Mouse (Mus musculus) liver, adult 2 months (tissue): ENCODE measurements around the gene Frat1. TPM values are rescaled to one million over a fixed set of nuclear protein-coding genes. Genes with fewer than 3 reads are reported as not detected.

Source experiments
- DNase-seq: peaks from one replicate; pipeline ENCODE4 v3.0.0-alpha.2; 2011; ENCODE audit warnings: low read depth, low spot score; ENCODE audit errors: extremely low read depth
- H3K27ac ChIP-seq: fragments of 200-500 bp; replicated peaks from 2 replicates; pipeline ENCODE4 v1.5.1; 2012; ENCODE audit warnings: low read depth, mild to moderate bottlenecking, control low read depth, inconsistent platforms, low read length; ENCODE audit not compliant: insufficient read depth
- H3K27me3 ChIP-seq: fragments of 200-500 bp; 2 replicates; pipeline ENCODE4 v1.6.1; 2012; ENCODE audit warnings: mild to moderate bottlenecking, moderate library complexity, low read length, inconsistent platforms; ENCODE audit not compliant: control insufficient read depth, insufficient read depth
- H3K36me3 ChIP-seq: fragments of 200-500 bp; 2 replicates; pipeline ENCODE4 v1.6.1; 2012; ENCODE audit warnings: low read length, inconsistent platforms; ENCODE audit not compliant: control insufficient read depth, insufficient read depth
- H3K4me1 ChIP-seq: fragments of 200-500 bp; 2 replicates; pipeline ENCODE4 v1.6.1; 2011; ENCODE audit warnings: low read length; ENCODE audit not compliant: control insufficient read depth, insufficient read depth
- H3K4me3 ChIP-seq: fragments of 200-500 bp; 2 replicates; pipeline ENCODE4 v1.5.1; 2011; ENCODE audit warnings: low read depth, mild to moderate bottlenecking, control low read depth, low read length, moderate library complexity; ENCODE audit not compliant: insufficient read depth
- H3K79me2 ChIP-seq: fragments of 200-500 bp; 2 replicates; pipeline ENCODE4 v1.6.1; 2012; ENCODE audit warnings: inconsistent platforms, mild to moderate bottlenecking, low read length, moderate library complexity; ENCODE audit not compliant: control insufficient read depth, insufficient read depth
- H3K9ac ChIP-seq: fragments of 200-500 bp; 2 replicates; pipeline ENCODE4 v1.6.1; 2012; ENCODE audit warnings: low read depth, mild to moderate bottlenecking, control low read depth, inconsistent platforms, low read length
- CTCF ChIP-seq: fragments of 200-500 bp; IDR thresholded peaks from 2 replicates; pipeline ENCODE4 v1.5.1; 2011; ENCODE audit warnings: low read depth, low read length, control low read depth
- POLR2A ChIP-seq: fragments of 200-500 bp; IDR thresholded peaks from 2 replicates; pipeline ENCODE4 v1.6.1; 2011; ENCODE audit warnings: low read length, control low read depth; ENCODE audit not compliant: insufficient read depth; ENCODE audit errors: extremely low read depth
- WGBS: fragments of 180-500 bp; shearing (Covaris S2); methylation state at CpG from one replicate; pipeline ENCODE4 v1.1.7; 2018; 5-methylcytosine and 5-hydroxymethylcytosine counted together
- polyA plus RNA-seq: library from polyadenylated mRNA; depleted of rRNA; stranded (reverse); fragments of >200 nt; gene quantifications from 2 replicates; pipeline ENCODE4 v1.2.3, GENCODE M21; 2012
- total RNA-seq: library from RNA; depleted of rRNA; stranded (reverse); fragments of >200 nt; gene quantifications from 2 replicates; pipeline ENCODE4 v1.2.3, GENCODE M21; 2014

Frat1 gene
- total and polyA plus RNA-seq, 2 experiments: 1.9 to 5.6 TPM

- Histone ChIP-seq H3K9ac (no peak overlapping the region), H3K27ac (no peak overlapping the region), H3K36me3 (no peaks in the 10 kb centered on the region), H3K4me3 (no peak overlapping the region), H3K4me1 (no peaks in the 10 kb centered on the region), H3K79me2 (no peaks in the 10 kb centered on the region), H3K27me3 (no peaks in the 10 kb centered on the region)
- DNase-seq: no peak
- TF ChIP-seq POLR2A: no peak
- no peak for TF ChIP-seq CTCF
Observed at GRCm38 (mm10) chr19:41794017-41794416, 35.8 kb upstream of the Frat1 start.

- TF ChIP-seq POLR2A (no peak), CTCF (no peak)
- 96% methylated on average over 6 of the region's 6 CpGs for WGBS
- no peaks in the 10 kb centered on the region for H3K4me1 ChIP-seq
- no peak overlapping the region for H3K9ac ChIP-seq
- H3K36me3 ChIP-seq: no peaks in the 10 kb centered on the region
- H3K27me3 ChIP-seq: no peaks in the 10 kb centered on the region
- H3K27ac ChIP-seq: no peak overlapping the region
- no peaks in the 10 kb centered on the region for H3K79me2 ChIP-seq
- H3K4me3 ChIP-seq: no peak overlapping the region
- DNase-seq: no peak
Observed at GRCm38 (mm10) chr19:41794901-41795300, 34.9 kb upstream of the Frat1 start.

GRCm38 (mm10) chr19:41796148-41796760 lies 33.5 kb upstream of the Frat1 start:
- Histone ChIP-seq H3K4me1 (no peaks in the 10 kb centered on the region), H3K36me3 (no peaks in the 10 kb centered on the region), H3K9ac (no peak overlapping the region), H3K4me3 (no peak overlapping the region), H3K79me2 (no peaks in the 10 kb centered on the region), H3K27me3 (no peaks in the 10 kb centered on the region), H3K27ac (no peak overlapping the region)
- no peak for DNase-seq
- WGBS: 88% methylated on average over 3 of the region's 3 CpGs
- no peak for TF ChIP-seq CTCF
- no peak for TF ChIP-seq POLR2A

GRCm38 (mm10) chr19:41796789-41797327 lies 32.9 kb upstream of the Frat1 start:
- Histone ChIP-seq H3K9ac (no peak overlapping the region), H3K27me3 (no peaks in the 10 kb centered on the region), H3K36me3 (no peaks in the 10 kb centered on the region), H3K79me2 (no peaks in the 10 kb centered on the region), H3K27ac (no peak overlapping the region), H3K4me3 (no peak overlapping the region), H3K4me1 (no peaks in the 10 kb centered on the region)
- no peak for TF ChIP-seq POLR2A
- no peak for TF ChIP-seq CTCF
- no peak for DNase-seq
- WGBS: 90% methylated on average over 12 of the region's 12 CpGs

GRCm38 (mm10) chr19:41797536-41797935 lies 32.2 kb upstream of the Frat1 start:
- Histone ChIP-seq H3K36me3 (no peaks in the 10 kb centered on the region), H3K4me1 (no peaks in the 10 kb centered on the region; the same call in 1 of the 2 replicates), H3K4me3 (no peak overlapping the region), H3K27ac (no peak overlapping the region), H3K9ac (no peak overlapping the region), H3K79me2 (no peaks in the 10 kb centered on the region), H3K27me3 (no peaks in the 10 kb centered on the region)
- TF ChIP-seq CTCF: no peak
- no peak for TF ChIP-seq POLR2A
- no peak for DNase-seq
- 92% methylated on average over 6 of the region's 6 CpGs for WGBS

GRCm38 (mm10) chr19:41800451-41800850 lies 29.3 kb upstream of the Frat1 start:
- H3K79me2 ChIP-seq: no peaks in the 10 kb centered on the region
- 56% methylated on average over 6 of the region's 6 CpGs for WGBS
- no peaks in the 10 kb centered on the region; the same call in 1 of the 2 replicates for H3K4me1 ChIP-seq
- H3K4me3 ChIP-seq: no peak overlapping the region
- no peaks in the 10 kb centered on the region for H3K36me3 ChIP-seq
- DNase-seq: no peak
- H3K27me3 ChIP-seq: no peaks in the 10 kb centered on the region
- H3K27ac ChIP-seq: no peak overlapping the region
- H3K9ac ChIP-seq: no peak overlapping the region
- no peak for TF ChIP-seq POLR2A
- no peak for TF ChIP-seq CTCF
